Mouse (Mus musculus) midbrain, embryonic 14.5 days (tissue): Measurements from ENCODE around the gene Twsg1. TPM values are rescaled to one million over a fixed set of nuclear protein-coding genes. Genes with fewer than 3 reads are reported as not detected.

Source experiments
- ATAC-seq: fragments of 200-750 bp; cut with Nextera tagmentation; 2 replicates; pipeline ENCODE4 v1.8.0; 2017; ENCODE audit warnings: moderate number of reproducible peaks, moderate library complexity; ENCODE audit not compliant: low FRiP score, low TSS enrichment
- DNase-seq: peaks from one replicate; pipeline ENCODE4 v3.0.0-alpha.2; 2015
- H3K27ac ChIP-seq: fragments of 300-500 bp; sonication (generic); replicated peaks from 2 replicates; pipeline ENCODE4 v1.5.1; 2014; ENCODE audit warnings: mild to moderate bottlenecking, low read depth, low read length, moderate library complexity
- H3K27me3 ChIP-seq: fragments of 300-500 bp; sonication (generic); 2 replicates; pipeline ENCODE4 v1.6.1; 2014; ENCODE audit warnings: low read length, control low read depth, mixed read lengths; ENCODE audit not compliant: control insufficient read depth, insufficient read depth
- H3K36me3 ChIP-seq: fragments of 300-500 bp; sonication (generic); 2 replicates; pipeline ENCODE4 v1.6.1; 2014; ENCODE audit warnings: low read length, control low read depth; ENCODE audit not compliant: control insufficient read depth, insufficient read depth
- H3K4me1 ChIP-seq: fragments of 300-500 bp; sonication (generic); 2 replicates; pipeline ENCODE4 v1.6.1; 2014; ENCODE audit warnings: mild to moderate bottlenecking, antibody characterized with exemption, low read length, control low read depth; ENCODE audit not compliant: control insufficient read depth, insufficient read depth
- H3K4me2 ChIP-seq: fragments of 300-500 bp; sonication (generic); 2 replicates; pipeline ENCODE4 v1.6.1; 2014; ENCODE audit warnings: mild to moderate bottlenecking, low read length, moderate library complexity
- H3K4me3 ChIP-seq: fragments of 300-500 bp; sonication (generic); replicated peaks from 2 replicates; pipeline ENCODE4 v1.5.1; 2014; ENCODE audit warnings: low read depth, low read length
- H3K9ac ChIP-seq: fragments of 300-500 bp; sonication (generic); replicated peaks from 2 replicates; pipeline ENCODE4 v1.6.1; 2014; ENCODE audit warnings: mild to moderate bottlenecking, low read length, moderate library complexity
- H3K9me3 ChIP-seq: fragments of 300-500 bp; sonication (generic); 2 replicates; pipeline ENCODE4 v1.6.1; 2016; ENCODE audit warnings: low read length, control low read depth, mixed read lengths; ENCODE audit not compliant: control insufficient read depth
- WGBS: fragments of 180-500 bp; shearing (Covaris S2); extraction: QIAGEN DNeasy Blood & Tissue Kit; methylation state at CpG from one replicate; pipeline ENCODE4 v1.1.7; 2014; 5-methylcytosine and 5-hydroxymethylcytosine counted together
- polyA plus RNA-seq: library from polyadenylated mRNA; unstranded; fragments of >200 nt; fragmentation: Nextera tagmentation; extraction: Ambion mirVana; gene quantifications from 2 replicates; pipeline ENCODE4 v1.2.1, GENCODE M21; 2014

The Twsg1 gene
- polyA plus RNA-seq, 1 experiment from 2014 or later = 71.4 TPM

- no peaks in the 10 kb centered on the region for H3K36me3 ChIP-seq
- no peak overlapping the region for H3K9ac ChIP-seq
- no peaks in the 10 kb centered on the region for H3K9me3 ChIP-seq
- H3K4me2 ChIP-seq = no peak overlapping the region
- 96% methylated on average over 11 of the region's 11 CpGs for WGBS
- peaks cover 7% of the 10 kb centered on the region; the same call in 1 of the 2 replicates for H3K4me1 ChIP-seq
- ATAC-seq = no peak
- no peaks in the 10 kb centered on the region for H3K27me3 ChIP-seq
- no peak overlapping the region for H3K27ac ChIP-seq
- no peak overlapping the region for H3K4me3 ChIP-seq
- no peak for DNase-seq
These were observed 77.2 kb downstream of the Twsg1 start for GRCm38 (mm10) chr17:65873834-65874233.

- 76% methylated on average over 4 of the region's 4 CpGs for WGBS
- H3K27ac ChIP-seq = no peak overlapping the region
- H3K27me3 ChIP-seq = no peaks in the 10 kb centered on the region
- ATAC-seq (no peak), DNase-seq (no peak)
- no peaks in the 10 kb centered on the region for H3K9me3 ChIP-seq
- H3K4me3 ChIP-seq = no peak overlapping the region
- peaks cover 7% of the 10 kb centered on the region; the same call in 1 of the 2 replicates for H3K4me1 ChIP-seq
- H3K36me3 ChIP-seq = no peaks in the 10 kb centered on the region
- no peak overlapping the region for H3K9ac ChIP-seq
- H3K4me2 ChIP-seq = no peak overlapping the region
These were observed 77.9 kb downstream of the Twsg1 start for GRCm38 (mm10) chr17:65873156-65873555.

GRCm38 (mm10) chr17:65872652-65873051, 78.4 kb downstream of the Twsg1 start:
- H3K4me2 ChIP-seq = no peak overlapping the region
- peak; percentile 38 for DNase-seq
- WGBS = 29% methylated on average over 6 of the region's 6 CpGs
- peaks cover 7% of the 10 kb centered on the region; the same call in 1 of the 2 replicates for H3K4me1 ChIP-seq
- no peaks in the 10 kb centered on the region for H3K36me3 ChIP-seq
- H3K27me3 ChIP-seq = no peaks in the 10 kb centered on the region
- H3K9ac ChIP-seq = no peak overlapping the region
- H3K27ac ChIP-seq = no peak overlapping the region
- ATAC-seq = no peak
- H3K9me3 ChIP-seq = no peaks in the 10 kb centered on the region
- H3K4me3 ChIP-seq = no peak overlapping the region

- H3K4me3 ChIP-seq = no peak overlapping the region
- H3K4me1 ChIP-seq = peaks cover 7% of the 10 kb centered on the region; the same call in 1 of the 2 replicates
- H3K9me3 ChIP-seq = no peaks in the 10 kb centered on the region
- no peaks in the 10 kb centered on the region for H3K27me3 ChIP-seq
- peaks cover 6% of the 10 kb centered on the region; the same call in 1 of the 2 replicates for H3K36me3 ChIP-seq
- no peak overlapping the region for H3K27ac ChIP-seq
- ATAC-seq (no peak), DNase-seq (no peak)
- H3K4me2 ChIP-seq = no peak overlapping the region
- H3K9ac ChIP-seq = no peak overlapping the region
- 71% methylated on average over 6 of the region's 6 CpGs for WGBS
These were observed 79.0 kb downstream of the Twsg1 start for GRCm38 (mm10) chr17:65872051-65872450.

Other genes with a start within 250 kb of the Twsg1 start
- 67.8 and 90.2 TPM in 2 replicates for gene Rab31, start 178.5 kb downstream of the Twsg1 start, polyA plus RNA-seq
- 45.0 and 54.0 TPM in 2 replicates for gene Ppp4r1, start 168.7 kb downstream of the Twsg1 start, polyA plus RNA-seq
- 38.5 and 54.0 TPM in 2 replicates for gene Ralbp1, start 65.4 kb downstream of the Twsg1 start, polyA plus RNA-seq
- 152 and 168 TPM in 2 replicates for gene Ankrd12, start 125.9 kb upstream of the Twsg1 start, polyA plus RNA-seq
- gene Ndufv2, start 150.3 kb upstream of the Twsg1 start, polyA plus RNA-seq = 363 and 404 TPM in 2 replicates
- 36.2 and 41.4 TPM in 2 replicates for gene Washc1, start 160.3 kb upstream of the Twsg1 start, polyA plus RNA-seq
- 2.4 and 4.8 TPM in 2 replicates for gene Ddx11, start 172.3 kb upstream of the Twsg1 start, polyA plus RNA-seq